Mouse (Mus musculus) thymus, postnatal 14 days (tissue): ENCODE data around the gene Thsd4.

ENCODE experiments used
- DNase-seq: peaks from one replicate; pipeline ENCODE4 v3.0.0; 2021

Thsd4 gene

GRCm38 (mm10) chr9:60129235-60129991 is 392.4 kb downstream of the Thsd4 start:
- DNase-seq = no peak

GRCm38 (mm10) chr9:60126961-60127360 is 394.9 kb downstream of the Thsd4 start:
- DNase-seq = no peak

GRCm38 (mm10) chr9:60124102-60124501 is 397.7 kb downstream of the Thsd4 start:
- no peak for DNase-seq

- DNase-seq = no peak
Observed at GRCm38 (mm10) chr9:60123066-60123465, 398.8 kb downstream of the Thsd4 start.

- DNase-seq = no peak
Observed at GRCm38 (mm10) chr9:60119846-60120245, 402.0 kb downstream of the Thsd4 start.

- no peak for DNase-seq
Observed at GRCm38 (mm10) chr9:60117831-60118230, 404.0 kb downstream of the Thsd4 start.

- no peak for DNase-seq
Observed at GRCm38 (mm10) chr9:60115711-60116247, 406.1 kb downstream of the Thsd4 start.

- DNase-seq = no peak
Observed at GRCm38 (mm10) chr9:60115306-60115705, 406.5 kb downstream of the Thsd4 start.

GRCm38 (mm10) chr9:60110200-60110599 is 411.6 kb downstream of the Thsd4 start:
- DNase-seq = no peak

GRCm38 (mm10) chr9:60106683-60107082 is 415.2 kb downstream of the Thsd4 start:
- no peak for DNase-seq

GRCm38 (mm10) chr9:60106106-60106505 is 415.7 kb downstream of the Thsd4 start:
- DNase-seq = no peak

GRCm38 (mm10) chr9:60094211-60094610 is 427.6 kb downstream of the Thsd4 start:
- DNase-seq = no peak

GRCm38 (mm10) chr9:60092428-60092827 is 429.4 kb downstream of the Thsd4 start:
- no peak for DNase-seq

- no peak for DNase-seq
Observed at GRCm38 (mm10) chr9:60089441-60089840, 432.4 kb downstream of the Thsd4 start.

- DNase-seq = peak; percentile 42
Observed at GRCm38 (mm10) chr9:60088101-60088500, 433.7 kb downstream of the Thsd4 start.

GRCm38 (mm10) chr9:60082107-60082581 is 439.7 kb downstream of the Thsd4 start:
- DNase-seq = no peak

GRCm38 (mm10) chr9:60077761-60078160 is 444.1 kb downstream of the Thsd4 start:
- no peak for DNase-seq

GRCm38 (mm10) chr9:60076396-60076795 is 445.4 kb downstream of the Thsd4 start:
- no peak for DNase-seq

GRCm38 (mm10) chr9:60071620-60072263 is 450.1 kb downstream of the Thsd4 start:
- no peak for DNase-seq

- DNase-seq = no peak
Observed at GRCm38 (mm10) chr9:60067241-60067640, 454.6 kb downstream of the Thsd4 start.

GRCm38 (mm10) chr9:60065184-60065583 is 456.7 kb downstream of the Thsd4 start:
- no peak for DNase-seq

- DNase-seq = no peak
Observed at GRCm38 (mm10) chr9:60063191-60063720, 458.6 kb downstream of the Thsd4 start.

GRCm38 (mm10) chr9:60056131-60056530 is 465.7 kb downstream of the Thsd4 start:
- DNase-seq = no peak

- DNase-seq = no peak
Observed at GRCm38 (mm10) chr9:60054951-60055350, 466.9 kb downstream of the Thsd4 start.
